Mouse (Mus musculus) kidney, postnatal 14 days (tissue): ENCODE measurements around the gene Atad5.
"Not testable (repeated sequence)": the region's sequence is repeated elsewhere in the genome, so short reads cannot be mapped to it uniquely, and the experiment has no call there.

Experiments used
- DNase-seq: peaks from one replicate; pipeline ENCODE4 v3.0.0; 2022; ENCODE audit warnings: mixed read lengths

Gene Atad5

GRCm38 (mm10) chr11:80151541-80151940, 62.3 kb downstream of the Atad5 start:
- DNase-seq = no peak

GRCm38 (mm10) chr11:80152376-80152775, 63.2 kb downstream of the Atad5 start:
- DNase-seq = peak; percentile 56

GRCm38 (mm10) chr11:80153857-80154495, 64.8 kb downstream of the Atad5 start, which contains the start of gene Adap2:
TSS of gene Adap2 (plus strand) at chr11:80154105.
- peak; percentile 96 for DNase-seq

GRCm38 (mm10) chr11:80154501-80154900, 65.3 kb downstream of the Atad5 start:
- no peak for DNase-seq

- no peak for DNase-seq
Measured at GRCm38 (mm10) chr11:80155541-80155940, 66.3 kb downstream of the Atad5 start.

- no peak for DNase-seq
Measured at GRCm38 (mm10) chr11:80155961-80156360, 66.8 kb downstream of the Atad5 start.

- DNase-seq = no peak
Measured at GRCm38 (mm10) chr11:80156841-80157240, 67.6 kb downstream of the Atad5 start.

GRCm38 (mm10) chr11:80159018-80159417, 69.8 kb downstream of the Atad5 start:
- DNase-seq = no peak

- no peak for DNase-seq
Measured at GRCm38 (mm10) chr11:80161041-80161440, 71.8 kb downstream of the Atad5 start.

GRCm38 (mm10) chr11:80163362-80164116, 74.3 kb downstream of the Atad5 start:
- no peak for DNase-seq

GRCm38 (mm10) chr11:80164224-80164623, 75.0 kb downstream of the Atad5 start:
- DNase-seq = peak; percentile 53

- DNase-seq = no peak
Measured at GRCm38 (mm10) chr11:80168121-80168520, 78.9 kb downstream of the Atad5 start.

GRCm38 (mm10) chr11:80168611-80169249, 79.5 kb downstream of the Atad5 start:
- no peak for DNase-seq

GRCm38 (mm10) chr11:80169629-80170028, 80.4 kb downstream of the Atad5 start:
- no peak for DNase-seq

- no peak for DNase-seq
Measured at GRCm38 (mm10) chr11:80170351-80170750, 81.2 kb downstream of the Atad5 start.

GRCm38 (mm10) chr11:80171884-80172283, 82.7 kb downstream of the Atad5 start:
- DNase-seq = peak; percentile 87

- no peak for DNase-seq
Measured at GRCm38 (mm10) chr11:80173963-80174670, 84.9 kb downstream of the Atad5 start.

GRCm38 (mm10) chr11:80176911-80177895, 88.0 kb downstream of the Atad5 start:
- DNase-seq = peak; percentile 45

GRCm38 (mm10) chr11:80178316-80178715, 89.1 kb downstream of the Atad5 start:
- no peak for DNase-seq

GRCm38 (mm10) chr11:80181021-80181749, 92.0 kb downstream of the Atad5 start:
- DNase-seq = no peak

- DNase-seq = not testable (repeated sequence)
Measured at GRCm38 (mm10) chr11:80183054-80183704, 94.0 kb downstream of the Atad5 start.
